Mouse (Mus musculus) cortical plate, adult 2 months (tissue): ENCODE data around the gene Erh.

ENCODE experiments used
- CTCF ChIP-seq: fragments of 200-500 bp; IDR thresholded peaks from 2 replicates; pipeline ENCODE4 v1.5.1; 2011; ENCODE audit warnings: mild to moderate bottlenecking, control low read depth, low read length; ENCODE audit not compliant: insufficient read depth; ENCODE audit errors: extremely low read depth
- POLR2A ChIP-seq: fragments of 200-500 bp; IDR thresholded peaks from 2 replicates; pipeline ENCODE4 v1.6.1; 2011; ENCODE audit warnings: mild to moderate bottlenecking, low read length, control low read depth; ENCODE audit not compliant: insufficient read depth; ENCODE audit errors: extremely low read depth

- TF ChIP-seq CTCF (no peak), POLR2A (no peak)
Observed at GRCm38 (mm10) chr12:80683554-80683953, 39.4 kb upstream of the Erh start.
